Mouse (Mus musculus): Measurements from ENCODE around the gene Ppfia4. TPM values are rescaled to one million over a fixed set of nuclear protein-coding genes. Genes with fewer than 3 reads are reported as not detected.
"Not testable (repeated sequence)": the region's sequence is repeated elsewhere in the genome, so short reads cannot be mapped to it uniquely, and the experiment has no call there.

Gene Ppfia4
- total RNA-seq, 2 experiments from 2014 or later = 11.2 to 13.7 TPM

GRCm38 (mm10) chr1:134272754-134273250 is 59.9 kb downstream of the Ppfia4 start:
- no peak for DNase-seq

GRCm38 (mm10) chr1:134270026-134270425 is 62.7 kb downstream of the Ppfia4 start:
- DNase-seq = no peak

DNA sequence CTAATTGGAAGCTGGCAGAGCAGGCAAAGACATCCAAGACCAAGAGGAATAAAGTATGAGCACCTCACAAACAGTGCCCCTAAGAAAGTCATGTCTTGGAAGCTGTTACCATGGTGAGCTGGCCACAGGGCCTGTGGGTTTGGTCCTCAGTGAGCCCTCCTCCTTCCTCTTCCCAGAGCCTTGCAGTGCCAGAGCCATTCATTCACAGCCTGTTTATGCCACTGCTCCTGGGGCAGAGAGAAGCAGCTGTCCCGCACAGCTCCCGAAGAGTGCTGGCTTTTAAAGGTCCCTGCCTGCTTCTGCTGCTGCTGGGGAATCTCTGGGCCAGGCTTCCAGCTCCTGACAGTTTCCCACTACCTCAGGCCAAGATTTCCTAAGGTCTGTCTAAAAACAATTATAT is 66.9 kb downstream of the Ppfia4 start:
- no peak for DNase-seq

DNA sequence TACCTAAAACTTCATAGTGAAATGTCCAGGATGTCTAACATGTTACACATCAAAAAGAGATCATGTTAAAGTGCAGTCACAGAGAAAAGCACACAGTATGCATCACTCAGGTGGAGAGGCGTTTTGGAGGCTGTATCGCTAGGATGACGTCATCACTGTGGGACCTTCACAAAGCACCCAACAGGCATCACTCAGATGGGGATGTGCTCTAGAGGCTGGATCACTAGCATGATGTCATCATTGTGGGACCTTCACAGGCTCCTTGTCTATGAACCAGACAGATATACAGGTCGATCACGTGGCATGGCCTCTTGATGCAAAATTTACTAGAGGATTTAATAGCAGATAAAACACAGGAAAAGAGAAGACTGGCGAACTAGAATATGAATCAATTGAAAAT is 68.4 kb downstream of the Ppfia4 start:
- no peak for DNase-seq

DNA sequence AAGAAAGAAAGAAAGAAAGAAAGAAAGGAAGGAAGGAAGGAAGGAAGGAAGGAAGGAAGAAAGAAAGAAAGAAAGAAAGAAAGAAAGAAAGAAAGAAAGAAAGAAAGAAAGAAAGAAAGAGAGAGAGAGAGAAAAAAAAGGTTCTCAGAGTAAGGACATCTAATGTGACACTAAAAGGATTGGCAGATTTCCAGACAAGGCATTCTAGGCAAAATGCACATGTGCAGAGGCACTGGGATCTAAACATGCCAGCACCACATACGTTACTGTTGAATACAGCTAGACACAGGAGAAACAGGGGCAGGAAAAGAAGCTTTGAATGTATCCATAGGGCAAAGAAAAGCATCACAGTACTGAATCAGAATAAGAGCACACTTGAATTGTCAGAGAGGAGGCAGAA is 83.0 kb downstream of the Ppfia4 start:
- DNase-seq = not testable (repeated sequence)

Other genes with a start within 250 kb of the Ppfia4 start
- gene Chit1, start 221.7 kb downstream of the Ppfia4 start, total RNA-seq (2021) = under 1 TPM in 1 of 2 experiments, not detected in 1; 0.16 TPM
- 1 to 10 TPM; 1.9 TPM for gene Chil1, start 150.8 kb downstream of the Ppfia4 start, total RNA-seq (2021)
- gene Mybph, start 139.5 kb downstream of the Ppfia4 start, total RNA-seq (2021) = 100 to 1,000 TPM; 204 to 410 TPM
- gene Adora1, start 97.5 kb downstream of the Ppfia4 start, total RNA-seq (2021) = under 1 TPM; 0.90 to 0.96 TPM
- gene Myog, start 42.9 kb downstream of the Ppfia4 start, total RNA-seq (2021) = 100 to 1,000 TPM; 135 to 142 TPM
- 10 to 100 TPM; 17.2 to 18.5 TPM for gene Tmem183a, start 29.1 kb upstream of the Ppfia4 start, total RNA-seq (2021)
- not detected for gene 4933406M09Rik, start 53.0 kb upstream of the Ppfia4 start, total RNA-seq (2021)
- gene Cyb5r1, start 72.6 kb upstream of the Ppfia4 start, total RNA-seq (2021) = 100 to 1,000 TPM; 108 to 116 TPM
- 100 to 1,000 TPM; 108 to 117 TPM for gene Adipor1, start 82.5 kb upstream of the Ppfia4 start, total RNA-seq (2021)
- gene Klhl12, start 122.6 kb upstream of the Ppfia4 start, total RNA-seq (2021) = 10 to 100 TPM; 10.1 to 10.7 TPM
- 1 to 10 TPM; 7.2 to 9.4 TPM for gene Rabif, start 161.7 kb upstream of the Ppfia4 start, total RNA-seq (2021)
- not detected for gene Mgat4e, start 216.8 kb upstream of the Ppfia4 start, total RNA-seq (2021)
- 10 to 100 TPM; 22.7 to 29.6 TPM for gene Kdm5b, start 227.2 kb upstream of the Ppfia4 start, total RNA-seq (2021)